Mouse (Mus musculus) kidney, adult 10 weeks (tissue): ENCODE data around the gene C1ql3. TPM values are rescaled to one million over a fixed set of nuclear protein-coding genes. Genes with fewer than 3 reads are reported as not detected.

ENCODE experiments used
- polyA plus RNA-seq: library from polyadenylated mRNA; stranded (reverse); fragments of 350-450 nt; fragmentation: Illumina TruSeq; extraction: RNeasy Lipid Tissue Mini Kit (QIAGEN cat#74804); gene quantifications from one replicate; pipeline ENCODE4 v1.2.3, GENCODE M21; 2014; ENCODE audit warnings: low read depth, low replicate concordance

C1ql3 gene
- polyA plus RNA-seq, result 1.8 TPM

DNA sequence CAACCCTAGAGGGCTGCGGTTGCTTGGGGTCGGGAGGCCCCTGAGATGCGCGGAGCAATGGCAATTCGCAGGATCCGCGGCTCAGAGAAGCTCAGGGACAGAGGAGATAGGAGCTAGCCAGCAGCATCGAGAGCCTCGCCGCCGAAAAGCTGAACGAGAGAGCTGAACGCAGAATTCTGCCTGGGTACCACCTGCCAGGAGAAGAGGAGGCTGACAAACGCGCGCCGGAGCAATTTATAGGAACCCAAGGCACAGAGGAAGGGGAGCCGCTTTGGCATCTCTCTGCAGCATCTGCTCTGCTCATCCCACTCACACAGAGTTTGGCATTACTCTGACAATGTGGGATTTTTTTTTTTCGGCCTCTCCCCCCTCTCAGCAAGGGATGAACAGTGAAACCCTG is at the start of gene C1ql3:
C1ql3 (minus strand) TSS at position 335 of the 400 bp plus-strand sequence.

Other genes with a start within 250 kb of the C1ql3 start
- 1,136 TPM for gene Pter, start 87.8 kb downstream of the C1ql3 start, polyA plus RNA-seq